Mouse (Mus musculus): ENCODE data around the gene Cd274. TPM values are rescaled to one million over a fixed set of nuclear protein-coding genes. Genes with fewer than 3 reads are reported as not detected.

Gene Cd274
- polyA plus RNA-seq, 1 experiment from 2014 or later: 0.28 TPM

- Histone ChIP-seq H3K4me3 (no peak overlapping the region), H3K9me3 (no peaks in the 10 kb centered on the region), H3K4me2 (no peak overlapping the region), H3K4me1 (peaks cover 25% of the 10 kb centered on the region), H3K36me3 (no peaks in the 10 kb centered on the region), H3K27me3 (replicated peaks) (peaks cover 4% of the 10 kb centered on the region; the same call in 1 of the 2 replicates), H3K27ac (replicated peaks) (no peak overlapping the region), H3K9ac (no peak overlapping the region)
- WGBS: 22% methylated on average over 2 of the region's 2 CpGs
- no peak for ATAC-seq (ENCODE audit: extremely low read depth, insufficient number of reproducible peaks, low FRiP score, low TSS enrichment)
Measured at GRCm38 (mm10) chr19:29417894-29418293, 50.6 kb downstream of the Cd274 start.

DNA sequence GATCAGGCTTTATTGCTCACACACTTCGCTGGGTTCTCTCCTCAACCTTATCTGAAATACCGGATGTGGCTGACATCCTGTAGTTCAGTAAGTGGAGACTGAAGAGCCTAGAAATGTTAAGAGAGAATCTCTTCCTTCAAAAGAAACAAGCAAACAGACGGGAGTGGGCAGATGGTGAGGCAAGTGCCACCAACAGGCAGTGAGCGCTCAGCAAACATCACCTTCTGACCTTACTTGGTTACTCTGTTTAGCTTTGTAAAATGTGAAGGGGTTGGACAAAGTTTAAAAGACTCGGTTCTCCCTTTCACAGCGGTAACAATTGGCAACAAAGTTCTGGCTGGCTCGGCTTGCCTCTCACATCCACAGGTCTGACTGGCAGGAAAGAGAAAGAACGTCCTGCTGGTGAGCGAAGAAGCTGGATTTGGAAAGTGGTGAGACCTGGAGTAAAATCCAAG lies 51.4 kb downstream of the Cd274 start:
- peak overlapping the region; percentile 58 for H3K4me2 ChIP-seq
- no peaks in the 10 kb centered on the region for H3K36me3 ChIP-seq
- no peak for ATAC-seq (ENCODE audit: extremely low read depth, insufficient number of reproducible peaks, low FRiP score, low TSS enrichment)
- no peak overlapping the region for H3K4me3 ChIP-seq
- H3K9me3 ChIP-seq: no peaks in the 10 kb centered on the region
- H3K4me1 ChIP-seq: peaks cover 25% of the 10 kb centered on the region
- WGBS: 18% methylated on average over 9 of the region's 9 CpGs
- H3K9ac ChIP-seq: peak overlapping the region; percentile 37; the same call in 1 of the 2 replicates
- peaks cover 4% of the 10 kb centered on the region; the same call in 1 of the 2 replicates for H3K27me3 ChIP-seq (replicated peaks)
- peak overlapping the region; percentile 70 for H3K27ac ChIP-seq (replicated peaks)

DNA sequence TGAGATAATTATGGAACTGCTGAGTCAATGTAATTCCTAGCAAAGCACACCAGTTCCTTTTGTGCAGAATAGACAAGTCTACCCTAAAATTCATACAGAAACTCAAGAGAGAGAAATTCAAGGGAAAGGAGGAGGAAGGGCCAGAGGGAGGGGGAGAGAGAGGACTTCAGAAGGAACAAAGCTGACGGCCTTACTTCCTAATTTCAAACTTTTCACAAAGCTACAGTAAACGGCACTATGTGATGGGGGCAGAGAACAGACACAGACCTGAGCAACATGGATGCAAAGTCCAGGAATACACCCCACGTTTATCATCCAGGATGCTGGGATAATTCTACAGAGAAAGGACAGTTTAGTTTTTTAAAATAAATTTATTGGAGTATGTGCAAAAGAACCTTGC lies 52.3 kb downstream of the Cd274 start:
- no peak overlapping the region for H3K27ac ChIP-seq (replicated peaks)
- WGBS: 54% methylated on average over 3 of the region's 3 CpGs
- H3K4me1 ChIP-seq: peaks cover 25% of the 10 kb centered on the region
- no peak overlapping the region for H3K9ac ChIP-seq
- peaks cover 4% of the 10 kb centered on the region; the same call in 1 of the 2 replicates for H3K27me3 ChIP-seq (replicated peaks)
- no peaks in the 10 kb centered on the region for H3K36me3 ChIP-seq
- no peaks in the 10 kb centered on the region for H3K9me3 ChIP-seq
- no peak for ATAC-seq (ENCODE audit: extremely low read depth, insufficient number of reproducible peaks, low FRiP score, low TSS enrichment)
- H3K4me3 ChIP-seq: no peak overlapping the region
- H3K4me2 ChIP-seq: no peak overlapping the region

GRCm38 (mm10) chr19:29419946-29420345 lies 52.7 kb downstream of the Cd274 start:
- Histone ChIP-seq H3K27me3 (replicated peaks) (peaks cover 4% of the 10 kb centered on the region; the same call in 1 of the 2 replicates), H3K36me3 (no peaks in the 10 kb centered on the region), H3K9me3 (no peaks in the 10 kb centered on the region), H3K4me2 (no peak overlapping the region), H3K4me3 (no peak overlapping the region), H3K27ac (replicated peaks) (no peak overlapping the region), H3K9ac (no peak overlapping the region), H3K4me1 (peaks cover 25% of the 10 kb centered on the region)
- ATAC-seq (ENCODE audit: extremely low read depth, insufficient number of reproducible peaks, low FRiP score, low TSS enrichment): no peak

DNA sequence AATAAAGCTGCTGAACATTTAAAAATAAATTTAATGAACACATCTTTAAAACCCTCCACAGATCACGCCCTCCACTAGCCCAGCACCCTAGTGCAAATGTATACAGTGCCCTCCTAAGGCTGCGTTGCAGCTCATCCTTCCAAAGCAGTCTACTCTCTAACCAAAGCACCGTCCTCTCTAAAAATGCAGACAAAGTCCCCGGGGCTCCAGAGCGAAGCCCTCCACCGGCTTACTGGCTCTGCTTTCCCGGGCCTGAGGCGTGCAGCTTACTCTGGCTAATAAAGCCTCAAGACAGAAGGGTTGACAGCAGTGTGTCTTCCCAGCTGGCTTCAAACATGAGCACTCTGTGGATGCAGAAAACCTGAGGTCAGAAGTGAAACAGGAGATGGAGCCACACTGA lies 53.1 kb downstream of the Cd274 start:
- no peaks in the 10 kb centered on the region for H3K36me3 ChIP-seq
- H3K27me3 ChIP-seq (replicated peaks): peaks cover 4% of the 10 kb centered on the region; the same call in 1 of the 2 replicates
- H3K4me1 ChIP-seq: peaks cover 22% of the 10 kb centered on the region
- no peak overlapping the region for H3K4me2 ChIP-seq
- 81% methylated on average over 8 of the region's 8 CpGs for WGBS
- no peaks in the 10 kb centered on the region for H3K9me3 ChIP-seq
- no peak overlapping the region for H3K27ac ChIP-seq (replicated peaks)
- no peak overlapping the region for H3K4me3 ChIP-seq
- no peak for ATAC-seq (ENCODE audit: extremely low read depth, insufficient number of reproducible peaks, low FRiP score, low TSS enrichment)
- no peak overlapping the region for H3K9ac ChIP-seq

- no peaks in the 10 kb centered on the region for H3K36me3 ChIP-seq
- H3K9ac ChIP-seq: no peak overlapping the region
- H3K4me1 ChIP-seq: peaks cover 21% of the 10 kb centered on the region
- H3K4me3 ChIP-seq: no peak overlapping the region
- ATAC-seq (ENCODE audit: extremely low read depth, insufficient number of reproducible peaks, low FRiP score, low TSS enrichment): no peak
- H3K9me3 ChIP-seq: no peaks in the 10 kb centered on the region
- no peak overlapping the region for H3K27ac ChIP-seq (replicated peaks)
- WGBS: 83% methylated on average over 16 of the region's 16 CpGs
- no peak overlapping the region for H3K4me2 ChIP-seq
- peaks cover 3% of the 10 kb centered on the region; the same call in 1 of the 2 replicates for H3K27me3 ChIP-seq (replicated peaks)
Measured at GRCm38 (mm10) chr19:29422013-29422645, 54.9 kb downstream of the Cd274 start.

- Histone ChIP-seq H3K9me3 (no peaks in the 10 kb centered on the region), H3K4me2 (no peak overlapping the region), H3K4me1 (peaks cover 19% of the 10 kb centered on the region), H3K27ac (replicated peaks) (no peak overlapping the region), H3K4me3 (no peak overlapping the region), H3K27me3 (replicated peaks) (no peaks in the 10 kb centered on the region), H3K9ac (no peak overlapping the region), H3K36me3 (no peaks in the 10 kb centered on the region)
- ATAC-seq (ENCODE audit: extremely low read depth, insufficient number of reproducible peaks, low FRiP score, low TSS enrichment): no peak
- 76% methylated on average over 7 of the region's 7 CpGs for WGBS
Measured at GRCm38 (mm10) chr19:29422796-29423195, 55.5 kb downstream of the Cd274 start.

DNA sequence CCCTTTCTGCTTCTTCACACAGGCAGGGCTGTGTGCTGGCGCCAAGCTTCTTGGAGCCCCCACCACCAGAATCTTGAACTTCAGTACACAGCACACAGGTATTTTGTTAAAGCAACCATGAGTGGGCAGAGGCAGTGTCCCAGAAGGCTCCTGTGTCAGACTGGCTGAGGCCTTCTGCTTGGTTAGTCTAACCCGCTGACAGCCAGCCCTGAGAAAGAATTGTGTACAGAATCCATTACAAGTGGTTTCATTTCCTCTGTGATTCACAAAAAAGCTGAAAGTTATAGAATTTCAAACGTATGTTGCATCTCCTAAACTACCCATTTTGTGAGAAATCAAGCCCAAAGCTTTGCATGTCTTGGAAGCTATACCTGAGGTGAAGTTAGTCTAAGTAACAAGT lies 63.3 kb downstream of the Cd274 start:
- H3K27ac ChIP-seq (replicated peaks): no peak overlapping the region
- peaks cover 6% of the 10 kb centered on the region for H3K9me3 ChIP-seq
- H3K27me3 ChIP-seq (replicated peaks): no peaks in the 10 kb centered on the region
- no peak overlapping the region for H3K4me3 ChIP-seq
- no peaks in the 10 kb centered on the region for H3K4me1 ChIP-seq
- 78% methylated on average over 3 of the region's 3 CpGs for WGBS
- H3K9ac ChIP-seq: no peak overlapping the region
- ATAC-seq (ENCODE audit: extremely low read depth, insufficient number of reproducible peaks, low FRiP score, low TSS enrichment): no peak
- H3K4me2 ChIP-seq: no peak overlapping the region
- H3K36me3 ChIP-seq: no peaks in the 10 kb centered on the region

- no peak for ATAC-seq (ENCODE audit: extremely low read depth, insufficient number of reproducible peaks, low FRiP score, low TSS enrichment)
- WGBS: 60% methylated on average over 3 of the region's 3 CpGs
Measured at GRCm38 (mm10) chr19:29430953-29431352, 63.7 kb downstream of the Cd274 start.

GRCm38 (mm10) chr19:29436793-29437479 lies 69.7 kb downstream of the Cd274 start:
- Histone ChIP-seq H3K27ac (replicated peaks) (no peak overlapping the region), H3K27me3 (replicated peaks) (peaks cover 7% of the 10 kb centered on the region; the same call in 1 of the 2 replicates), H3K4me1 (no peaks in the 10 kb centered on the region), H3K4me2 (no peak overlapping the region), H3K4me3 (no peak overlapping the region), H3K36me3 (no peaks in the 10 kb centered on the region), H3K9me3 (no peaks in the 10 kb centered on the region), H3K9ac (no peak overlapping the region)
- WGBS: 81% methylated on average over 18 of the region's 18 CpGs
- no peak for ATAC-seq (ENCODE audit: extremely low read depth, insufficient number of reproducible peaks, low FRiP score, low TSS enrichment)

More at GRCm38 (mm10) chr19:29430953-29431352, 63.7 kb downstream of the Cd274 start:
- Histone ChIP-seq H3K27me3 (replicated peaks) (no peaks in the 10 kb centered on the region), H3K9ac (no peak overlapping the region), H3K4me1 (no peaks in the 10 kb centered on the region), H3K4me2 (no peak overlapping the region), H3K36me3 (no peaks in the 10 kb centered on the region), H3K4me3 (no peak overlapping the region), H3K9me3 (peaks cover 6% of the 10 kb centered on the region), H3K27ac (replicated peaks) (no peak overlapping the region)
